Mouse (Mus musculus): ENCODE results near the gene Tgfbr3.

DNA sequence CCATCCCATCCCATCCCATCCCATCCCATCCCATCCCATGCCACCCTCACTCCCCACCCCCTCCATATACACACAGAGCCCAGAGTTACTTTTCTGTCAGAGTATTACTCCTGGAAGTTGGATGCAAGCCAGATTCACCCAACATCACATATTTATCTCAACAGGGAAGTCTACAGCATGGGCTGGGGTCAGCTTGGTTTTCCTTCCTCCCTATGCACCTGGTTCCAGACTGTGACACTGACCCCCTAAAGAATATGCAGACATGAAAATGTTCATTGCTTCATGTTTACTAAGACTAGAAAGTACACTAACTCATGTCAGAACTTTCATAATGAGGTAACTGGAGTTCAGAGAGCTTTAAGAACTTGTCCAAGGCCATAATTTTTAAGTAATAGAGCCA lies 142.0 kb downstream of the Tgfbr3 start:
- TF ChIP-seq CTCF (IDR thresholded peaks at IDR 0.05) = no peak
- TF ChIP-seq EP300 (IDR thresholded peaks at IDR 0.05) = no peak
